Mouse (Mus musculus) lung, postnatal 0 days (tissue): ENCODE data around the gene Ncs1. TPM values are rescaled to one million over a fixed set of nuclear protein-coding genes. Genes with fewer than 3 reads are reported as not detected.

Experiments used
- ATAC-seq: fragments of 200-750 bp; cut with Nextera tagmentation; 2 replicates; pipeline ENCODE4 v1.8.0; 2017; ENCODE audit warnings: moderate library complexity
- DNase-seq: peaks from one replicate; pipeline ENCODE4 v3.0.0-alpha.2; 2016; ENCODE audit warnings: low spot score
- H3K27ac ChIP-seq: fragments of 300-500 bp; sonication (generic); 2 replicates; pipeline ENCODE4 v1.5.1; 2014; ENCODE audit warnings: antibody characterized with exemption, mild to moderate bottlenecking, low read length, mixed read lengths
- H3K27me3 ChIP-seq: fragments of 300-500 bp; sonication (generic); replicated peaks from 2 replicates; pipeline ENCODE4 v1.6.1; 2014; ENCODE audit warnings: low read length, mixed read lengths; ENCODE audit not compliant: insufficient read depth
- H3K36me3 ChIP-seq: fragments of 300-500 bp; sonication (generic); 2 replicates; pipeline ENCODE4 v1.6.1; 2014; ENCODE audit warnings: low read length, mixed read lengths; ENCODE audit not compliant: insufficient read depth
- H3K4me1 ChIP-seq: fragments of 300-500 bp; sonication (generic); 2 replicates; pipeline ENCODE4 v1.6.1; 2014; ENCODE audit warnings: antibody characterized with exemption, low read depth, low read length, mixed read lengths; ENCODE audit not compliant: insufficient read depth
- H3K4me2 ChIP-seq: fragments of 300-500 bp; sonication (generic); replicated peaks from 2 replicates; pipeline ENCODE4 v1.6.1; 2014; ENCODE audit warnings: low read depth, mild to moderate bottlenecking, low read length, moderate library complexity, mixed read lengths
- H3K4me3 ChIP-seq: fragments of 300-500 bp; sonication (generic); 2 replicates; pipeline ENCODE4 v1.5.1; 2014; ENCODE audit warnings: low read depth, low read length
- H3K9ac ChIP-seq: fragments of 300-500 bp; sonication (generic); replicated peaks from 2 replicates; pipeline ENCODE4 v1.6.1; 2014; ENCODE audit warnings: low read depth, mild to moderate bottlenecking
- H3K9me3 ChIP-seq: fragments of 300-500 bp; sonication (generic); 2 replicates; pipeline ENCODE4 v1.6.1; 2016; ENCODE audit warnings: low read length, mixed read lengths
- CTCF ChIP-seq: IDR thresholded peaks from 2 replicates; pipeline ENCODE4 v1.5.1; 2016; ENCODE audit warnings: antibody characterized with exemption, mild to moderate bottlenecking
- EP300 ChIP-seq: IDR thresholded peaks from 2 replicates; pipeline ENCODE4 v1.6.1; 2016; ENCODE audit warnings: antibody characterized with exemption, mild to moderate bottlenecking, control low read depth
- WGBS: fragments of 180-500 bp; shearing (Covaris S2); extraction: QIAGEN DNeasy Blood & Tissue Kit; methylation state at CpG from one replicate; pipeline ENCODE4 v1.1.7; 2014; 5-methylcytosine and 5-hydroxymethylcytosine counted together
- polyA plus RNA-seq: library from polyadenylated mRNA; unstranded; fragments of >200 nt; fragmentation: Nextera tagmentation; extraction: Ambion mirVana; gene quantifications from 2 replicates; pipeline ENCODE4 v1.2.1, GENCODE M21; 2015

Ncs1 gene
- polyA plus RNA-seq, 1 experiment from 2014 or later: 3.8 TPM

DNA sequence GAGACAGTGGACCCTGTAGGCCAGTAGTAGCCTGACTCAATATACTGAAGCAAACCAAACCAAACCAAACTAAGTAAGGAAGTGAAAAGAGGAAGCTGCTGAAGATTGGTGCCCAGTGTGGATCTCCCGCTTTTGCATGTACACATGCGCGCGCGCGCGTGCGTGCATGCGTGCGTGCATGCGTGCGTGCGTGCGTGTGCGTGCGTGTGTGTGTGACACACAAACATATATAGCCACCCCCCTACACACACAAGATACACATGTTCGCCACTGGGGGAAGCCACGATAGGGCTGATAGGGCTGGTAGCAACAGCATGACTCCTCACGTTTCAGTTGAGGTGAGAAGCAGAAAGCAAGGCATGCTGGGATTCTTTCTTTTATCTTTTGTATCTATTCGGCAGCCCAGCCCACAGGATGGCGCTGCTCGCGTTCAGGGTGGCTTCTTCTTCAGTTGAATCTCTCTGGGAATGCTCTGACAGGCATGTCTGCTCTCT, 6.4 kb upstream of the Ncs1 start:
- no peak overlapping the region for H3K4me2 ChIP-seq
- no peaks in the 10 kb centered on the region for H3K9me3 ChIP-seq
- no peaks in the 10 kb centered on the region for H3K36me3 ChIP-seq
- H3K9ac ChIP-seq: no peak overlapping the region
- WGBS: 29% methylated on average over 23 of the region's 23 CpGs
- no peak overlapping the region for H3K4me3 ChIP-seq
- no peaks in the 10 kb centered on the region for H3K27me3 ChIP-seq
- DNase-seq: no peak
- H3K27ac ChIP-seq: no peak overlapping the region
- ATAC-seq: peak; percentile 49
- H3K4me1 ChIP-seq: no peaks in the 10 kb centered on the region; the same call in 1 of the 2 replicates
- TF ChIP-seq CTCF (no peak; the same call in none of the 2 replicates), EP300 (no peak)

DNA sequence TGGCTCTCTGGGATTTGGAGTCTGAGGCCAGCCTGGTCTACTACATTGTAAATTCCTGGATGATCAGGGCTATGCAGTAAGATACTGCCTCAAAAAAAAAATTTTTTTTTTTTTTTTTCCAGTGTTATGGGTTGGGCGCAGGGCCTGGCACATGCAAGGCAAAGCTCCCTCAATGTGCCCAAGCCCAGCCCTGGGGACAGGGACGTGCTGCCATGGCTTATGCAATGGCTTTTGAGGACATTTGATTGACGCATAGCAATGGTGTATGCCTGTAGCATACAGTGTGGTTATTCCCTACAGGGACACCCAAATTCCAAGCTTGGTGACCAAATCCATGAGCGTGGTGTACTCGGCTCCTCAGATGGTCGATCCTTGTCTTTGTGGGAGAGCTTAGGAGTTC, 5.8 kb upstream of the Ncs1 start:
- no peak overlapping the region for H3K4me3 ChIP-seq
- 81% methylated on average over 6 of the region's 6 CpGs for WGBS
- no peak for DNase-seq

DNA sequence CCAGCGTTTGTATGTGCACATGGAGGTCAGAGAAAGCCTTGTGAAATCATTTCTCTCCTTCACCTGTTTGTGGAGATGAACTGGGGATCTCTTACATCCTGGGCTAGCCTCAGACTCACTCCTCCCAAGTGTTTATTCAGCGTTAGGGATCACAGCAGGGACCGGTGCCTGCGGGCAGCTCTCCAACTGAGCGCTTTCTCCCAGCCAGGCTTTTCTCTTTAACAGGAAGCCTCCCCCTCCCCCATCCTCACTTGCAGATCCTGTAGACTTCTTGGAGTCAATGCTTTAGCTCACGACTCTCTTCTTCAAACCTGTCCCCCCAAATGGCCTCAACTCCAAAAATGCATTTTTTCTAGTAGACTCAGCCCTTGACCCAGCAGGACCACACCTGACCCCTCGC, 4.0 kb upstream of the Ncs1 start:
- TF ChIP-seq EP300: no peak
- TF ChIP-seq CTCF: no peak
- ATAC-seq: no peak
- Histone ChIP-seq H3K9me3 (no peaks in the 10 kb centered on the region), H3K4me3 (no peak overlapping the region), H3K36me3 (no peaks in the 10 kb centered on the region), H3K9ac (no peak overlapping the region), H3K27me3 (no peaks in the 10 kb centered on the region), H3K4me1 (peaks cover 8% of the 10 kb centered on the region), H3K4me2 (no peak overlapping the region), H3K27ac (no peak overlapping the region)
- DNase-seq: no peak
- 7% methylated on average over 7 of the region's 7 CpGs for WGBS

More for the DNA sequence above, 5.8 kb upstream of the Ncs1 start:
- Histone ChIP-seq H3K27me3 (no peaks in the 10 kb centered on the region), H3K9ac (no peak overlapping the region), H3K9me3 (no peaks in the 10 kb centered on the region), H3K36me3 (no peaks in the 10 kb centered on the region), H3K4me1 (no peaks in the 10 kb centered on the region; the same call in 1 of the 2 replicates), H3K27ac (no peak overlapping the region), H3K4me2 (no peak overlapping the region)
- no peak for ATAC-seq
- no peak for TF ChIP-seq CTCF
- TF ChIP-seq EP300: no peak

DNA sequence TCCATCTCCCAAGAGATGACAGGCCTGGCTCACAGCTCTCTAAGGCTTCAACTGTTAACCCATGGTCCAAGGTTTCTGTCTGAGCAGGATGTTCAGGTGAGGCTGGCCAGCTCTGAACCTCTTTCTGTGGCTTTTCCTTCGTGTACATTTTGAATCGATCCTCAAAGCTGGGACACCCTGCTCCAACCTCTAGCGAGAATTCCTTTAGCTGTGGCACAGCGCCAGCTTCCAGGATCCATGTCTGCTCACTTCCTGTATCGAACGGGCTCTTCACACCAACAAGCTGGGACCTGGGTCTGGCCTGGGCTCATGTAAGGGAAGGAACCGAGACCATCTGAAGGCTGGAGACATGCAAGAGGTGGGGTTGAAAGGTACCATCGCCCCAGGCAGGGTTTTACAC, 1.4 kb upstream of the Ncs1 start:
- Histone ChIP-seq H3K9me3 (no peaks in the 10 kb centered on the region), H3K4me2 (no peak overlapping the region), H3K9ac (no peak overlapping the region), H3K4me1 (peaks cover 8% of the 10 kb centered on the region), H3K27ac (no peak overlapping the region), H3K4me3 (no peak overlapping the region), H3K36me3 (no peaks in the 10 kb centered on the region), H3K27me3 (no peaks in the 10 kb centered on the region)
- ATAC-seq (no peak), DNase-seq (no peak)
- no peak for TF ChIP-seq EP300
- TF ChIP-seq CTCF: no peak
- 36% methylated on average over 8 of the region's 8 CpGs for WGBS

DNA sequence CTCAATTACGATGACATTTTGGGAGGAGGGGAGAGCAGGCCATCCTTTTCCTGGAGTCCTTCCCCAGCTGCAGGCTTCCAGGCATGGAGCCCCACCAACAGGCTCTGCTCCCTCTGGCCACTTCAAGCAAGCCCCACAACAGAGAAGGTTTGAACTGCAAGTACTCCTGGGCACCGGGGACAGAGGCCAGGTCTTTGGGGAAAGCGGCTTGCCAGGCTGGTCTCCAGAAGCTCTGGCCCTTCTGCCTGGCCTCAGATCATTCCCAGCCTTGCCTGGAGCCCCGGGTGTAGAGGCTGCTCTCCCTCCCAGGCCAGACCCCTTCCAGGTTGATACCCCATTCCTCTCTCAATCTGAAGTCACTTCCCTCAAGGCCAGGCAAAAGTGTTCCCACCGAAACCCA, 572 bp upstream of the Ncs1 start:
- Histone ChIP-seq H3K9ac (no peak overlapping the region), H3K4me2 (peak overlapping the region; percentile 100), H3K27me3 (no peaks in the 10 kb centered on the region), H3K4me3 (0 out of 2 replicates have a peak overlapping the region, but pooled peaks have one; percentile 57), H3K9me3 (no peaks in the 10 kb centered on the region), H3K4me1 (peaks cover 8% of the 10 kb centered on the region), H3K36me3 (no peaks in the 10 kb centered on the region), H3K27ac (no peak overlapping the region)
- ATAC-seq: no peak
- no peak for TF ChIP-seq EP300
- no peak for TF ChIP-seq CTCF
- WGBS: 14% methylated on average over 5 of the region's 5 CpGs
- no peak for DNase-seq

DNA sequence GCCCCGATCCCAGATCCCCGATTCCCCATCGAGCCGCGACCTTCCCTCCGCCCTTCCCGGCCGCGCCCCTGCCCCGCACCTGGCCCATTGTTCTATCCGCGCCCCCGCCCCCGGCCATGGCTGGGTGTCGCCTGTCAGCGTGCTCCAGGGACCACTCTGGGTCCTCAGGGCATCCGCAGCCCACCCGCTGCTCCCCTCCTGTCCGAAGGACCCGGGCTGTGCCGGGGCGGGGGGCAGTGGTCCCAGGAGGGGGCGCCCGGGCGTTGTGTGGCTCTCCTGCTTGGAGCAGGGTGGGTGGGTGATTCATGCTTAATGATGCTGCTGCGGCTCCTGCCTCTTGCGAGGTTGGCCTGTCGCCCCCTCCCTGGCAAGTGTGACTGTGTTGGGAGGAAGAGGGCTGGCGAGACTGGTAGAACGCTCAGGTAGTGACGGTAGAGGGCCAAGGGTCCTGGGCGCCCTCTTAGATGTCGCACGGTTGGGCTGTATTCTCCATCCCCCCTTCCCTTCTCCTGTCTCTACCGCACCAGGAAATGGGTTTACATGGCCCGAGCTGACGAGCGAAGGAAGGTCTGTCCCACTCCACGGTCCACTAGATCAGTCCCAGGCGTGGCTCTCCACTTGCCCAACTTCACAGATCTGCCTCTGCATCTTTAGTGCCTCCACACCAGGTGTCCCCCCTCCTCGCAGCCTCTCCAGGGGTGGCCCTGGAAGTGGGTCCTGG, 788 bp downstream of the Ncs1 start:
- H3K27me3 ChIP-seq: no peaks in the 10 kb centered on the region
- peaks cover 8% of the 10 kb centered on the region for H3K4me1 ChIP-seq
- H3K9me3 ChIP-seq: no peaks in the 10 kb centered on the region
- peak overlapping the region; percentile 57 for H3K4me3 ChIP-seq
- 3% methylated on average over 27 of the region's 41 CpGs for WGBS
- DNase-seq (no peak), ATAC-seq (peak; percentile 16; the same call in 1 of the 2 replicates)
- peak overlapping the region; percentile 100 for H3K4me2 ChIP-seq
- no peaks in the 10 kb centered on the region for H3K36me3 ChIP-seq
- peak overlapping the region; percentile 34; the same call in 1 of the 2 replicates for H3K9ac ChIP-seq
- H3K27ac ChIP-seq: no peak overlapping the region
- TF ChIP-seq EP300 (no peak), CTCF (peak; percentile 29; the same call in 1 of the 2 replicates)
